In the genomic region with DNA sequence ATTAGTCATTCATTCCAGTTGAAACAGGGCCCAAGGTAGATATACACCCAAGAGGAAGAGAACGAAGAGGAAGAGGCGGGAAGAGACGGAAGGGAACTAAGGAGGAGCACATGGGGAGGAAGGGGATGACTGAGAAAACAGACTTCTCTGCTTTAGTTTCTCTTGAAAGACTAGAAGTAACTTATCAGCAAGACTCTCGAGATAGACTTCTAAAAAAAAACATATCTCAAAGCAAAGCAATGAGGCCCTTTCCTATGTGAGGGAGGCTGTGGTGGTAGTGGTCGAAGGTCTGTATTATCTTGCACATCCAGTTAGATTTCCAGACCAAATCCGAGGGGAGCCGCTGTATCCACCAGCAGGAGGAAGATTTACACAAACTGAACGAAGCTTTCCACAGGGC, we compare ENCODE assay signal across 9 mouse cellular contexts.
"Had no signal": no experiment of that assay in that cellular context is flagged by ENCODE, and none has a peak within 500 bp of the region (broad histone marks: within the 10 kb centered on the region; RNA-seq: fewer than 3 reads in every experiment).

No protein-coding gene starts in this region.

- H3K4me3 ChIP-seq: lung, embryonic 15.5 days; megakaryocyte, embryonic 14.5 days; midbrain, embryonic 13.5 days; midbrain, embryonic 15.5 days; neural tube, embryonic 12.5 days; stomach, embryonic 15.5 days had no signal

- H3K9ac ChIP-seq: lung, embryonic 15.5 days; midbrain, embryonic 13.5 days; midbrain, embryonic 15.5 days; neural tube, embryonic 12.5 days; stomach, embryonic 15.5 days had no signal

- H3K27me3 ChIP-seq: lung, embryonic 15.5 days; midbrain, embryonic 13.5 days; midbrain, embryonic 15.5 days; neural tube, embryonic 12.5 days; stomach, embryonic 15.5 days had no signal

- H3K9me3 ChIP-seq: lung, embryonic 15.5 days; megakaryocyte, embryonic 14.5 days; midbrain, embryonic 13.5 days; midbrain, embryonic 15.5 days; neural tube, embryonic 12.5 days; stomach, embryonic 15.5 days had no signal

- H3K4me2 ChIP-seq: lung, embryonic 15.5 days; midbrain, embryonic 11.5 days; midbrain, embryonic 13.5 days; midbrain, embryonic 15.5 days; stomach, embryonic 15.5 days had no signal

- H3K36me3 ChIP-seq: lung, embryonic 15.5 days; midbrain, embryonic 13.5 days; midbrain, embryonic 15.5 days; neural tube, embryonic 12.5 days; stomach, embryonic 15.5 days had no signal

- H3K4me1 ChIP-seq: lung, embryonic 15.5 days; stomach, embryonic 15.5 days had no signal

- H3K27ac ChIP-seq: lung, embryonic 15.5 days; macrophage; midbrain, embryonic 13.5 days; midbrain, embryonic 15.5 days; neural tube, embryonic 12.5 days; stomach, embryonic 15.5 days; stomach, postnatal 0 days had no signal
